Mouse (Mus musculus) layer of hippocampus, adult 8-10 months (tissue): ENCODE results near the gene Abca8b. TPM values are rescaled to one million over a fixed set of nuclear protein-coding genes. Genes with fewer than 3 reads are reported as not detected.
"Not testable (repeated sequence)": the region's sequence is repeated elsewhere in the genome, so short reads cannot be mapped to it uniquely, and the experiment has no call there.

ENCODE experiments used
- DNase-seq, 2 experiments: peaks; one replicate each; pipeline ENCODE4 v3.0.0; 2022; ENCODE audit warnings: low spot score in 2 of 2
- total RNA-seq, 4 experiments: library from RNA; stranded (reverse); gene quantifications; 2 replicates each; pipeline ENCODE4 v1.2.4; 2022

Gene Abca8b
- total RNA-seq, 4 experiments from 2014 or later, result 12.4 to 13.9 (median 12.6) TPM

DNA sequence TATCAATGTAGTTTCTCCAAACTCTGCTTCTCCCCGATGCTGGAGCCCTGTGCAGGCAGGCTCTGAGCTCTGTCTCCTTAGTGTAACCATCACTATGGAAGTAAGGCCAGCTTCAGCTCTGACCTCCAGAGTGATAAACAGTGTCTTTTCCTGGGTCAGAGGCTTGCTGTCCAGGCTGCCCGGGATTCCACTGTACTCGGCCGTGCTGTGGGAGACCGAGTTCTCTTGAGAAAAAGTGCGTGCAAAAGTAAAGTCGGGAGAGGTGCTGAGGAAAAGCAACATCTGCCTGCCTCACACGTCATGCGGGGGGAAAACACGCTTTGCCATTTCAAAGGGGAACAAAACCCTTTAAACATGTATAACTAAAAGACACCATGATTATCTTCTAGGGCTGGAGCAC, 79.0 kb downstream of the Abca8b start:
- DNase-seq, result no peak

DNA sequence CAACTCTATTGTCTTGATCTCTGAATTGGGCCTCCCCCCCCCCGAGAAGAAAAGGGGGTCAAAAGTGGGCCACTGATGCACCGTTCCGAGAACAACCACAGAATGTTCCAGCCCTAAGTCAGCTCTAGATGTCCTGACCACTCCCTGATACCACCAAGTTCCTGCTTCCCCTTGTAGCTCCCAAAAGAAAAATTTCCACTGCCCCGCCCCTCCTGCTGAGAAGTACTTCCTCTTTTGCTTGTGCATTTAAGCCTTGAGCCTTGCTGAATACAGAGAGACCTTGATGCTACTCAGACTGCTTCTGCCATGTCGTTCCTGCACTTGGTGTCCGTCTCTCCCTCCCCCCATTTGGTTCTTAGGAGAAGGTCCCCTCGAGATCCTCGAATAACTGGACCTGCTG, 82.5 kb downstream of the Abca8b start:
- DNase-seq, result not testable (repeated sequence)

- DNase-seq, result not testable (repeated sequence)
Measured at GRCm38 (mm10) chr11:109912118-109912517, 83.5 kb downstream of the Abca8b start.

DNA sequence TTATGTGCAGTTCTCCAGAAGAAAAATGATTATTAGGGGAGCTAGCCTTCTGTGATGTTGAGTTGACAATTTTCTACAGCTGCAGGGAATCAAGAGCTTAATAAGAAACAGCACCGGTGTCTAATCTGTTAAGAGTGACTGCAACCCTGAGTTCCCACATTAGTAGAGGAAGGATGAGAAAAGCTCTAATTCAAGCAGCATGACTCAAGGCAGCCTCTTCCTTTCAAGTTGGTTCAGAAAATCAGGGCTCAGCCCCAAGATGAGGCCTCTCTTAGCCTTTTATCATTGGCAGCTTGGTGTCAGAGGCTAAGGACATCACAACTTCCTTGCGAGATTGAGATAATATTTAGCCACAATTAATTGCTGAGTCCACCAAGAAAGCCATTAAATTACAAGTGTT, 85.8 kb downstream of the Abca8b start:
- DNase-seq, result no peak

- no peak for DNase-seq
Measured at GRCm38 (mm10) chr11:109908207-109909031, 87.2 kb downstream of the Abca8b start.

DNA sequence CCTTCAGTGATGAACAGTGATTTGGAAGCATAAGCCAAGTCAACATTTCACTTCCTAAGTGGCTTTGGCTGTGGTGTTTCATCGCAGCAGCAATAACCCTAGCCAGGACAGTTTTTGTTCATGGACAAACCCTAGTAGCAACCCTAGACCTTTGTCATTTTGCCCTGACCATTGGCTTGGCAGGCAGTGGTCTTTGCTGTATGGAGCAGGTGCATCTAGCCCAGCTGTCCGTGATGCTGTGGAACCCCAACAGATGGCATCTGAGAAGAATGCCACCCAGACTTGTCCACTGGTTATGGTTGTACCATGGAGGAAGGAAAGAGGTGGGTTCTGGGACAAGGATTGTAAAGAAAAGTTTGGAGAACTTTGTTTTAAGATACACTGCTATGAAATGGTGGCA, 88.1 kb downstream of the Abca8b start:
- no peak for DNase-seq

DNA sequence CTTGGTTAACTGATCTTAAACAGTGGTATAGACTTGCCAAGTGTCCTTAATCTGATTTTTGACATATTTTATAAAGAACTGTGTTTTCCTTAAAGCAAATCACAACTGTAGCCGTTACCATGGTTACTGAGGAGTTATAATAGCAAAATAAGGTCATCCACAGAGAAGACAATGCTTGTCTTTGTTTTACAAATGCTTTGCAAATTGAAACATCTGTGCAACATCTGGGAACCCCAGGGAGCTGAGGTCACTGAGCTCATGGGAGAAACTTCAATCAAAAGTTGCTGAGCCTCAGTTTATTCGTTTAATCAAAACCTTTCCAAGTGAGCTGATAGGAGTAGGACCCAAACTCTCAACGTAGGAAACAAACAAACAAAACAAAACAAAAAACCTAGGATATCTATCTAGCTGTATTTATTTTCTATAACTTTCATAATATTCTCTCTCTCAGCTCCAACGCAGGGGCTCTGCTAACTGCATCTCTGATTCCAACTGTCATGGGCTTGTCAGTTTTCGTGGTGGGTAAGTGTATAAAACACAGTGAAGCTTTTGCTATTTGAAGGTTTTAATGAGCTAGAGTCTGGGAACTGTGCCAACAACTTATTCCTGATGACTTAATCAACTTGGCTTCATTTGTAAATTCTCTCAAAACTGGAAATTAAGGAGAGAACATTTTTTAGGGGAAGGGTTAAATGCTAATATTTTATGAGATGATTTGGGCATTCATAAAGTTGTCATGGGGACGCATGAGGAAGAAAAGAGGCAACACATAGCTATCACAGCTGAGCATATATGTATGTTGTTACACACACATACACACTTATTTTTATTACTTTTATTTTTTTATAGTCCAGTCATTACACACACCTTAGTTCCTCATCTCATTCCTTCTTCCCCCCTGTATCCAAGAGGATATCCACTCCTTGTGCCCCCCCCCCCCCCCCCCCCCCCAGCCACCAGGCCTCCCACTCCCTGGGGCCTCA, 92.7 kb downstream of the Abca8b start:
- peak in 1 of 2 experiments; percentile 9 for DNase-seq

GRCm38 (mm10) chr11:109900491-109901241, 95.0 kb downstream of the Abca8b start:
- DNase-seq, result no peak

DNA sequence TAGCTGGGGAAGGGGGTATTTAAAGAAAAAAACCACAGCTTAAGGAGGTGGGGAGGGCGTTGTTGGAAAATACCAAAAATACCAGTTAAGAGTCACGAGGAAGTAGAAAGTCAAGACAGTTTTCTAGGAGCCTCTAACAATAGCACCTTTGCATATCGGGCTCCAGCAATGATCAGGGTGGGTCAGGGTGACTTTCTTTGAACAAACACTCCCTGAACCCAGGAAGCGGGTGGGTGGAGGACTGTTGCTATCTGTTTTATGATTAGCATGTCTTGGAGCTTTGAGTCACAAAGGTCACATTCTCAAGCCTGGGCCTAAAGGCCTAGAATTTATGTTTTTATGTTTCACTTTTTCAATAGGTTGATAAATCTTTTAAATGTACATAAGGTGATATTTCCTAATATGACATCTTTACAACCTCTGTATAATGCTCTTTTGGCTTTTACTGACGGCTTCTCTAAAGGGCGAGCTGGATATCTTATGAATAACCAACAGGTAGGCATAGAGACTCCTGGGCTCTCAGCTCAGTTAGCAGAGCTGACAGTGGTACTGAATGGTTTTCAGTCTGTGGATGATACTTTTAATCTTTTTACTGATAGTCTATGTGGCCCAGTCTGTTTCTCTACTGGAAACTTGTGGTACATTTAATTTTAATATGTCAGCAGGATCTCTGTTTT, 96.7 kb downstream of the Abca8b start:
- DNase-seq, result no peak

DNA sequence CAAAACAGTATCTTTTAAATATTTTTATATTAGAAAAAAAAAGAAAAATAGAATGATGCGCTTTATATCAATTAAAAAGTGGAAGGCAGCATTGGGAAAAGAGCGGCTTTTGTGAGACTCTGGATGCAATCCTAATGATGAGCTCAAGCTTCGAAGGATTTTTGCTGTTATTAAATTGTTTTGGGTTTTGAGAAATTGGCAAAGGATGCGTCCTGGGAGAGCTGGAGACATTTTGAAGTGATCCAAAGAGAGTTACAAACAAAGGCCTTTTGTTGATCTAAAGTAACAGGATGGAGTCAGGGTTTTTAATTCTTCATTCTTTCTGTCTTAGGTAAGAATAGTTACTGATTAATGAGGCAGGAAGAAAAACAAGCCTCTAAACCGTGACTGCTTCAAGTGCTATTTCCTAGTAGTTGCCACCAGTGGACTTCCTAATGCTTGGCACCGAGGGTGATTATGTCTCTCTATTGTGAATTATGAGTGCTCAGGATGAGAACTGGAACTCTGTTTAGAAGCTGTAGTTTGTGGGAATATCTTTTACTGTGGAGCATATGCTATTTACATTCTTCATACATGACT, 99.6 kb downstream of the Abca8b start:
- no peak for DNase-seq

- no peak for DNase-seq
Measured at GRCm38 (mm10) chr11:109895496-109895895, 100.1 kb downstream of the Abca8b start.

DNA sequence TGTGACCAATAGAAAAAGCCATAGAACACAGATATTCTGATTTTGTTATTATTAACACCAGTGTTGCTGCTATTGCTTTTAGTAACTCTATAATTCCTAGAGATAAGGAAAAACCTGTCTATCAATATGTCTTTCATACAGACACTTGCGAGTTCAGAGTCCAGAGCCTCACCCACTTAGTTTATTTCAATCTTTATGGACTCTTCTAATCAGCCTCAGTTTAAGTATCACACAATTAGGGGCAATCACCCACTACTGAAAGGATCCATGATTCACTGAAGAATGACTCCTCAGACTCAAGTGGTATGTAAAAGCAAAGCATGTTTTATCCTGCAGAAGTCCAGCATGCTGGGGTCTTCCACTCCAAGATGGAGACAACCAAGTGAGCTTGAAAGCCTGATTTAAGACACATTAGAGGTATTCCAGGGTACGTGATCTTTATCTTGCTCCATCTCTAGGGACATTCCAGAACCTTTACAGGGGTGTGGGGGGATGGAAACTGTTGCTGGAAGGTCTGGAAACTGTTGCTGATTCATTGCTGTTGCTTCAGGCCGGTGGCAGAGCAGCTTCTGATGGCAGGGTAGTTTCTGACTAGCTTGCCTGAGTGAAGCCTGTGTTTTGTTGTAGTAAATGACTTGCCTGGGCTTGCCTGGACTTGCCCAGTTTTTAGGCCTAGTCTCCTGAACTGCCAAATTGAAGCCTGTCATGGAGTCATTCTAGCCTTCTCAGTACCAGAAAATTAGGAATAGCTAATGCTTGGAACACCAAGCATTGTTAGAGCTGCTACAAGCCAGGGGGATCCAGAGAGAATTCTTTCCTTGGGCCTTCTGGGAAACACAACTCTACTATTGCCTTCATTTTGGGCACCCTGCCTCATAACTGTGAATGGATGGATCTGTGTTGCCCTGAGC, 101.5 kb downstream of the Abca8b start:
- no peak for DNase-seq

DNA sequence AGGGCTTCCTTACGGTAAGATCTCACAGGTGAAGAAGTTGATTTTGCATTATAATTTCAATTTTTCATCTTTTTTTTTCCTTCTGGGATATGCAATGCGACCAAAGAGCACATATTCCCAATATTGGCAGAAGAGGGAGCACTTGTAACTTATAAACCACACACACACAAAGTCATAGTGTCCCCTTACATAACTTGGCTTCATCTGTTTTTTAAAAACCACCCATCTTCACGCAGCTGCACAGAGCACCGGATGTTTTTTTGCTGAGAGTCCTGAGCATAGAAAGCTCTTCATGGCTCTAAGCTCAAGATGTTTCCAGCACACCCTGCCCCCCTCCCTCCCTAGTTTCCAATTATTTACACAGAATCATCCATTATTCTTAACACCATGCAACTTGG, 103.7 kb downstream of the Abca8b start:
- DNase-seq, result peak; percentile 16 to 35

DNA sequence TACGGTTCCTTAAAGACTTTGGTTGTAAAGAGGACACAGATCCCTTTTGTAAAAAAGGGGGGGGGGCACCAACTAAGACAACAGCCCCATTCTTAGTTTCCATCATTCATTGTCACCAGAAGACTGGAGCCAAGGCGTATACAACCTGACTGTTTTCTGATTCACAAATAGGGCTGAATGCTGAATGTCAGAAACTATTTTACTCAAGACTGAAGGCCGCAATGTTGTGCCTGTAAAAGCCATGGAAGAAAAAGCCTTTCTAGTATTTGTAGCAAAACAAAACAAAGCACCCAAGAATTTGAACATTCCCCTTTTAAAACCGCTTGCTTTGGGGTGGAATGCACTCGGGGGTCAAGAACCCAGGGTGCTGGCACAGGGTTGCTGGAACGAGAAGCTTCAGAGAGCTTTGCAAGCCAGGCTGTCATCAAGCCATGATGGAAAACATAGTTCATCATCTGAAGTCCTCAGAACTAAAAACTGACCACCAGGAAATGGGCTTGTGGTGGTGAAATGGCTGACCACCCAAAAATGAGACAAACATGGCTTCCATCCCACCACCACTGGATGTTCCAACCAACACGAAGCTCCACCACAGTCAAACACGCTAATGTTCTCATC, 104.2 kb downstream of the Abca8b start:
- DNase-seq, result no peak

DNA sequence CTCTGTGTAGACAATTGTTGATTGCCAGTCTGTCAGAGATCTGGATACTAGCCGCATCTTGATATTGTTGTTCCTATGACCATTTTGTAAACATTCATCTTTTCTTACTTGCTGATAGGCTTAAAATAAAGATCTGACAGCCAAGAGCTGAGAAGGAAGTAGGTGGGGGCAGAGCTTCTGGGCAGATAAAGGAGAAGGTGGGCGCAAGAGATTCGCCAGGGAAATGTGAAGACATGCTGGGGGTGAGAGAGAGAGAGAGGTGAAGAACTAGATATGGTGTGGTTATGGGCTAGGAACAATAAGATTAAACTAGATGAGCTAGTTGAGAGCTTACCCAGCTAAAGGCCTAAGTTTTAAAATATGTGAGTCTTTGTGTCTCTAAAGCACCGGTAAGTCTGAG, 106.0 kb downstream of the Abca8b start:
- DNase-seq, result no peak

- DNase-seq, result no peak
Measured at GRCm38 (mm10) chr11:109886757-109887156, 108.9 kb downstream of the Abca8b start.

GRCm38 (mm10) chr11:109885521-109885920, 110.1 kb downstream of the Abca8b start:
- no peak for DNase-seq

GRCm38 (mm10) chr11:109884801-109885200, 110.8 kb downstream of the Abca8b start:
- no peak for DNase-seq

- DNase-seq, result no peak
Measured at GRCm38 (mm10) chr11:109884126-109884525, 111.5 kb downstream of the Abca8b start.
